Mouse (Mus musculus): ENCODE measurements around the gene Fbxo2.

DNA sequence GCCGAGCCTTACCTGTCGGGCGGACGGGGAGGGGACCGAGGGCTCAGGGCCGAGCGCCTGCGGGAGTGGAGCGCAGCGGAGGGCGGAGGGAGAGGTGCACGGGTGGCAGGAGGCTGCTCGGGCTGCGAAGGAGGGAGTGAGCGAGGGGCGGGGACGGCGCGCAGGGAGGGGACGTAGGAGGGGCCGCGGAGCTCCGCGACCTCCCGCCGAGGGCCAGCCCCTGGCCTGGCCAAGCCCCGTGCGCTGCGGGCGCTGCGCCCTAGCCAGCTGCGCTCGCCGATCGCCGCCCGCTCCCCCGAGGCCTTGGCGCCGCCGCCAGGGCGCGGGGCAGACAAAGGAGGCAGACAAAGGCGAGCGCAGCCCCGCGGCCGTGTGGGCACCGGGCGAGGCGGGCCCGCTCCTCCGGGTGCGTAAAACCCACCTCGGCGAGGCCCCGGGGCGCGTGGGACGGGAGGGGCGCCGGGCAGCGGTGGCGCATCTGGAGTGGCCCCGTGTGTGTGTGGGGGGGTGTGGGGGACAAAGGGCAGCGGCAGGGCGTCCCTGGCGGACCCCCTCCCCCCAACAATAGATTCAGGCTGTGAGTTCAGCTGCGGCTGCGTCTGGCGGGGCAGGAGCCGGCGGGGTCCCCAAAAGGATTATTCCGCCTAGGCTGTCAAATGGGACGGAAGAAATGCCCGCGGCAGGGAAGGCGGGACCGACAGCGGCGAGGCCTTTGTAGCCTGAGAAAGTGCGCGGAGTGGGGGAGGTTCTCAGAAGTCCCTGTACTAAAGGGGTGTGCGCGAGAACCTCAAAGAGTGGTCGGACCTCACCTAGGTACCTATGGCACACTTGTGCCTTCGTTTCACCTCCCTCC is 29.6 kb upstream of the Fbxo2 start, which contains the start of gene Draxin:
- TF ChIP-seq POLR2A (IDR thresholded peaks at IDR 0.05; ENCODE audit: insufficient read length, low read depth) (no peak), E2F4 (IDR thresholded peaks at IDR 0.05; ENCODE audit: insufficient read depth) (no peak), POLR2AphosphoS2 (IDR thresholded peaks at IDR 0.05; ENCODE audit: insufficient read length, low read depth) (no peak), TCF3 (IDR thresholded peaks at IDR 0.05; ENCODE audit: insufficient read length, low read depth) (no peak), MYOD1 (IDR thresholded peaks at IDR 0.05; ENCODE audit: control insufficient read depth in 1 of 3, insufficient read length in 2 of 3, low read depth in 2 of 3) (no peak), MAX (IDR thresholded peaks at IDR 0.05; ENCODE audit: low read depth) (no peak), MYOG (IDR thresholded peaks at IDR 0.05; ENCODE audit: control insufficient read depth in 1 of 3, insufficient read depth in 1 of 3, insufficient read length in 2 of 3, low read depth in 2 of 3) (peak in 1 of 3 experiments; percentile 47), CEBPB (IDR thresholded peaks at IDR 0.05; ENCODE audit: insufficient read depth, poor library complexity, severe bottlenecking) (no peak), USF1 (IDR thresholded peaks at IDR 0.05; ENCODE audit: low read depth) (no peak)
